Mouse (Mus musculus) MEL-GATA-1-ER (cell line): ENCODE results near the gene Gm20518.
A peak's percentile ranks its signal among the peaks of the same experiment; 100 is the strongest.

ENCODE experiments used
- DNase-seq: peaks from one replicate; pipeline ENCODE4 v3.0.0-alpha.2; 2012; ENCODE audit warnings: low read depth; ENCODE audit errors: extremely low read depth

Gm20518 gene

GRCm38 (mm10) chr16:17843701-17844365 is 47.6 kb downstream of the Gm20518 start:
- no peak for DNase-seq

- no peak for DNase-seq
These were observed 49.0 kb downstream of the Gm20518 start for GRCm38 (mm10) chr16:17842437-17842836.

GRCm38 (mm10) chr16:17839976-17840375 is 51.5 kb downstream of the Gm20518 start:
- DNase-seq = no peak

GRCm38 (mm10) chr16:17838051-17838450 is 53.4 kb downstream of the Gm20518 start, which contains the start of gene Car15:
Gene Car15 (minus strand): TSS chr16:17838364.
- DNase-seq = no peak

- DNase-seq = no peak
These were observed 56.0 kb downstream of the Gm20518 start for GRCm38 (mm10) chr16:17835481-17835880.

GRCm38 (mm10) chr16:17834543-17834942 is 56.9 kb downstream of the Gm20518 start:
- DNase-seq = no peak

- no peak for DNase-seq
These were observed 57.6 kb downstream of the Gm20518 start for GRCm38 (mm10) chr16:17833681-17834399.

- DNase-seq = no peak
These were observed 58.2 kb downstream of the Gm20518 start for GRCm38 (mm10) chr16:17833321-17833680.

GRCm38 (mm10) chr16:17832821-17833220 is 58.6 kb downstream of the Gm20518 start, which contains the start of gene B830017H08Rik:
Gene B830017H08Rik (plus strand): TSS chr16:17833121.
- DNase-seq = no peak

GRCm38 (mm10) chr16:17831781-17832180 is 59.7 kb downstream of the Gm20518 start:
- no peak for DNase-seq

- no peak for DNase-seq
These were observed 60.9 kb downstream of the Gm20518 start for GRCm38 (mm10) chr16:17830385-17831178.

- no peak for DNase-seq
These were observed 62.6 kb downstream of the Gm20518 start for GRCm38 (mm10) chr16:17828867-17829266.

GRCm38 (mm10) chr16:17828229-17828628 is 63.2 kb downstream of the Gm20518 start:
- peak; percentile 50 for DNase-seq

- DNase-seq = no peak
These were observed 65.0 kb downstream of the Gm20518 start for GRCm38 (mm10) chr16:17826500-17826899.

- no peak for DNase-seq
These were observed 74.9 kb downstream of the Gm20518 start for GRCm38 (mm10) chr16:17816528-17816927.

GRCm38 (mm10) chr16:17815411-17816402 is 75.8 kb downstream of the Gm20518 start:
- peak; percentile 68 for DNase-seq

GRCm38 (mm10) chr16:17813173-17813572 is 78.3 kb downstream of the Gm20518 start:
- DNase-seq = no peak

- DNase-seq = peak; percentile 42
These were observed 79.4 kb downstream of the Gm20518 start for GRCm38 (mm10) chr16:17812120-17812519.

GRCm38 (mm10) chr16:17809711-17810110 is 81.8 kb downstream of the Gm20518 start:
- no peak for DNase-seq

GRCm38 (mm10) chr16:17809125-17809524 is 82.3 kb downstream of the Gm20518 start:
- no peak for DNase-seq
